In genomic region chr11:84885238-84885637, GRCm38 (mm10) we compare ENCODE assay signal across 11 mouse cellular contexts.
"Had no signal": no experiment of that assay in that cellular context is flagged by ENCODE, and none has a peak within 500 bp of the region (broad histone marks: within the 10 kb centered on the region; RNA-seq: fewer than 3 reads in every experiment).

No protein-coding gene starts in this region.

- H3K4me2 ChIP-seq: liver, embryonic 13.5 days; midbrain, embryonic 11.5 days had no signal

- H3K27ac ChIP-seq: left cerebral cortex, adult 2 months; liver, embryonic 13.5 days had no signal

- H3K9ac ChIP-seq: liver, embryonic 13.5 days had no signal

- DNase-seq: kidney, adult 9 months; layer of hippocampus, postnatal 36 days; liver, embryonic 13.5 days; lung, adult 2 months; lung, postnatal 14 days; lung, postnatal 4 days; midbrain, embryonic 14.5 days; thymus, postnatal 4 days had no signal

- H3K27me3 ChIP-seq: liver, embryonic 13.5 days had no signal

- ATAC-seq: intestine, postnatal 0 days had no signal

- H3K9me3 ChIP-seq: liver, embryonic 13.5 days had no signal

- H3K4me3 ChIP-seq: left cerebral cortex, adult 2 months; liver, embryonic 13.5 days had no signal
